27 mouse cellular contexts compared by ENCODE assay signal in the genomic region with DNA sequence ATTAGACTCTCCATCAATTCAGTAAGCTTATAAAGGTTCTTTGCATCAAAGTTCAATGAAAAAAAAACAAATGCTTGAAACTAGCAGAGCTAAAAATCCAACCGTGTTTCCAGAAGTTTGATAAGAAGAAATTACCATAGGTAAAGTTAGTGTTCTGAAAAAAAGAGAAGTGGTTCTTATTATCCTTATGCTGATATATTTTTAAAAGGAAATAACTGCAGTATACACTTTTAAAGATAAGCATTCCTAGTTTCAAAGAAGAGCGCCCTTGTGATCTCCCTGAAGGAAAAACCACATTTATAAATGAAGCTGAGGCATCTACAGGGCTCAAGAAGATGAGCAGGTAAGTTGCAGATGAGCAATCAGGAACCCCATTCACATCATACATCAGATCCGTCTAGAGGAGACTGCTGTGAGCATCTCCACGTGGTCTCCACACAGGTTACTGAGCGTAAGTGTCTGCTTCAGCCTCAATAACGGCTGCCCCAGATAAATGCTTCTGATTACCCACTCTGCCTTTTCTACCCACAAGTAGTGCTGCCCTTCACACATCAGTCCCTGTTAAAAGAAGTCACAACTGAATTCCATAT.
"Had no signal": no experiment of that assay in that cellular context is flagged by ENCODE, and none has a peak within 500 bp of the region (broad histone marks: within the 10 kb centered on the region; RNA-seq: fewer than 3 reads in every experiment).

No protein-coding gene starts in this region.

- H3K27me3 ChIP-seq: limb, embryonic 12.5 days; limb, embryonic 13.5 days; limb, embryonic 15.5 days; liver, embryonic 12.5 days; liver, embryonic 13.5 days; liver, embryonic 15.5 days; lung, embryonic 15.5 days; megakaryocyte, embryonic 14.5 days; midbrain, embryonic 12.5 days; midbrain, embryonic 13.5 days; midbrain, embryonic 15.5 days; neural tube, embryonic 12.5 days had no signal

- H3K4me1 ChIP-seq: limb, embryonic 10.5 days; limb, embryonic 12.5 days; limb, embryonic 13.5 days; limb, embryonic 15.5 days; liver, embryonic 12.5 days; liver, embryonic 13.5 days; liver, embryonic 15.5 days; lung, embryonic 15.5 days; megakaryocyte, embryonic 14.5 days; midbrain, embryonic 10.5 days; midbrain, embryonic 12.5 days; midbrain, embryonic 13.5 days; midbrain, embryonic 15.5 days; neural tube, embryonic 12.5 days had no signal

- DNase-seq: left cerebral cortex, postnatal 4 days; liver; liver, embryonic 13.5 days; liver, postnatal 0 days; lung, adult 18-20 months; lung, adult 2 months; lung, embryonic 14.5 days; lung, postnatal 10 days; lung, postnatal 14 days; lung, postnatal 36 days; midbrain, embryonic 14.5 days had no signal

- H3K36me3 ChIP-seq: limb, embryonic 10.5 days; limb, embryonic 12.5 days; limb, embryonic 13.5 days; limb, embryonic 15.5 days; liver, embryonic 12.5 days; liver, embryonic 13.5 days; liver, embryonic 15.5 days; lung, embryonic 15.5 days; midbrain, embryonic 10.5 days; midbrain, embryonic 12.5 days; midbrain, embryonic 13.5 days; midbrain, embryonic 15.5 days; neural tube, embryonic 12.5 days had no signal

- H3K9ac ChIP-seq: limb, embryonic 12.5 days; limb, embryonic 13.5 days; limb, embryonic 15.5 days; liver, embryonic 12.5 days; liver, embryonic 13.5 days; liver, embryonic 14.5 days; liver, embryonic 15.5 days; liver, postnatal 0 days; lung, embryonic 14.5 days; lung, embryonic 15.5 days; midbrain, embryonic 12.5 days; midbrain, embryonic 13.5 days; midbrain, embryonic 15.5 days; neural tube, embryonic 12.5 days had no signal

- H3K4me3 ChIP-seq: limb, embryonic 10.5 days; limb, embryonic 12.5 days; limb, embryonic 13.5 days; limb, embryonic 15.5 days; liver, embryonic 12.5 days; liver, embryonic 13.5 days; liver, embryonic 15.5 days; lung, embryonic 15.5 days; megakaryocyte, embryonic 14.5 days; midbrain, embryonic 10.5 days; midbrain, embryonic 12.5 days; midbrain, embryonic 13.5 days; midbrain, embryonic 15.5 days; myocyte; neural tube, embryonic 12.5 days had no signal

- H3K9me3 ChIP-seq: limb, embryonic 10.5 days; limb, embryonic 12.5 days; limb, embryonic 13.5 days; limb, embryonic 15.5 days; liver, embryonic 12.5 days; liver, embryonic 13.5 days; liver, embryonic 15.5 days; lung, embryonic 15.5 days; midbrain, embryonic 10.5 days; midbrain, embryonic 12.5 days; midbrain, embryonic 13.5 days; midbrain, embryonic 15.5 days; neural tube, embryonic 12.5 days had no signal

- H3K27ac ChIP-seq: limb, embryonic 10.5 days; limb, embryonic 12.5 days; limb, embryonic 13.5 days; limb, embryonic 15.5 days; liver, embryonic 12.5 days; liver, embryonic 13.5 days; liver, embryonic 14.5 days; liver, embryonic 15.5 days; lung, embryonic 15.5 days; macrophage; midbrain, embryonic 10.5 days; midbrain, embryonic 12.5 days; midbrain, embryonic 13.5 days; midbrain, embryonic 15.5 days; neural tube, embryonic 12.5 days had no signal
